In genomic region chr15:96699521-96700511, GRCm38 (mm10) we compare ENCODE assay signal across 8 mouse cellular contexts. TPM values are rescaled to one million over a fixed set of nuclear protein-coding genes. Genes with fewer than 3 reads are reported as not detected.
DNase-seq lines count a peak whose midpoint lies in the region; ATAC-seq and TF ChIP-seq lines count a peak whose summit lies in the region.

TSS of gene Slc38a2 (minus strand) at chr15:96699730.

- H3K36me3 ChIP-seq in hindbrain, embryonic 16.5 days (ENCODE audit: control insufficient read depth, insufficient read depth, low read length): peaks cover 6% of the 10 kb centered on the region

- peak within 1 kb of the TSS; percentile 80 for H3K4me2 ChIP-seq in hindbrain, embryonic 16.5 days (ENCODE audit: low read length)

- WGBS in hindbrain, embryonic 16.5 days: under 1% methylated on average over 76 of the region's 76 CpGs

- H3K27me3 ChIP-seq in hindbrain, embryonic 16.5 days (replicated peaks; ENCODE audit: control insufficient read depth, insufficient read depth, low read length): no peaks in the 10 kb centered on the region

- peak; percentile 56 for TF ChIP-seq CTCF in gastrocnemius, adult 2 months (IDR thresholded peaks at IDR 0.05)

- ATAC-seq in hindbrain, embryonic 16.5 days: peak; percentile 89

- peak; percentile 92 for DNase-seq in T-cell, adult 2 months (ENCODE audit: low spot score)
- DNase-seq in cerebellum, postnatal 4 days (ENCODE audit: low spot score in 2 of 2): peak; percentile 71 to 88
- peak; percentile 94 for DNase-seq in gastrocnemius, adult 2 months
- peak; percentile 85 to 88 for DNase-seq in left cerebral cortex, adult 18-20 months (ENCODE audit: low spot score in 2 of 2)
- DNase-seq in lung, postnatal 4 days: peak; percentile 94
- peak; percentile 68 for DNase-seq in retina, postnatal 7 days (ENCODE audit: low read depth, low spot score)
- DNase-seq in urinary bladder, adult 2 months (ENCODE audit: low spot score): peak; percentile 97

- H3K4me3 ChIP-seq in gastrocnemius, adult 2 months: peak within 1 kb of the TSS; percentile 98
- peak within 1 kb of the TSS; percentile 91 for H3K4me3 ChIP-seq in hindbrain, embryonic 16.5 days (ENCODE audit: low read length)

- H3K27ac ChIP-seq in gastrocnemius, adult 2 months: peak within 1 kb of the TSS; percentile 100
- peak within 1 kb of the TSS; percentile 98 for H3K27ac ChIP-seq in hindbrain, embryonic 16.5 days (ENCODE audit: low read depth, low read length)

- H3K9ac ChIP-seq in hindbrain, embryonic 16.5 days (ENCODE audit: low read depth, low read length): peak within 1 kb of the TSS; percentile 98

- no peaks in the 10 kb centered on the region for H3K9me3 ChIP-seq in hindbrain, embryonic 16.5 days (ENCODE audit: control insufficient read depth, low read length)

- H3K4me1 ChIP-seq in hindbrain, embryonic 16.5 days (ENCODE audit: control insufficient read depth, insufficient read depth, low read depth, low read length): peaks cover 25% of the 10 kb centered on the region

- intact Hi-C loops in gastrocnemius, adult 2 months (cut with DNase I): loop anchor here (5.0 to 10.0 kb wide), 3 partner anchors 77 to 485 kb away; no protein-coding TSS in a partner anchor

RNA-seq across cellular contexts. Expression of gene Slc38a2, which starts in this region (rescaled TPM):
- 100 to 1,000 TPM; 115 to 116 TPM for total RNA-seq in gastrocnemius, adult 2 months (2021)
- polyA plus RNA-seq in hindbrain, embryonic 16.5 days (2015; fragmentation: Nextera tagmentation; extraction: Ambion mirVana): 87.4 and 111 TPM in 2 replicates
- total RNA-seq in left cerebral cortex, adult 18-20 months (2021): 100 to 1,000 TPM in 1 of 2 experiments, 10 to 100 TPM in 1; 93.9 to 101 TPM
- 89.3 and 90.6 TPM in 2 replicates for polyA plus RNA-seq in urinary bladder, adult 2 months (2012; rRNA removed)

Comparison
In these comparisons a context has a peak if more than half of its experiments do, and no peak if none do; other contexts are left out.
1. Peak in every context shown above with its lines: DNase-seq, ATAC-seq, H3K4me3 ChIP-seq and H3K27ac ChIP-seq.